Mouse (Mus musculus) CH12.LX (cell line): ENCODE results near the gene Aldh3b2. TPM values are rescaled to one million over a fixed set of nuclear protein-coding genes. Genes with fewer than 3 reads are reported as not detected.

Experiments
- DNase-seq: peaks from one replicate; pipeline ENCODE4 v3.0.0-alpha.2; 2013; ENCODE audit errors: extremely low read depth
- H3K27ac ChIP-seq: 2 replicates; pipeline ENCODE4 v1.5.1; 2012; ENCODE audit warnings: low read depth, mild to moderate bottlenecking, control low read depth, moderate library complexity; ENCODE audit not compliant: insufficient read depth
- H3K27me3 ChIP-seq: replicated peaks from 2 replicates; pipeline ENCODE3; 2012; ENCODE audit warnings: inconsistent platforms
- H3K36me3 ChIP-seq, 2 experiments: replicated peaks in 1 of 2; 2 replicates each; pipeline versions ENCODE3 to v1.6.1; 2012; ENCODE audit warnings: inconsistent platforms in 1 of 2, low read length in 1 of 2, mild to moderate bottlenecking in 1 of 2, mixed read lengths in 1 of 2, moderate library complexity in 1 of 2; ENCODE audit not compliant: control insufficient read depth in 1 of 2, insufficient read depth in 1 of 2
- H3K4me1 ChIP-seq, 2 experiments: 2 replicates each; pipeline ENCODE4 v1.6.1; 2012; ENCODE audit warnings: inconsistent platforms in 1 of 2, moderate library complexity in 1 of 2; ENCODE audit not compliant: insufficient read depth in 2 of 2, control insufficient read depth in 1 of 2
- H3K4me2 ChIP-seq: 2 replicates; pipeline ENCODE4 v1.6.1; 2012; ENCODE audit warnings: low read depth, mild to moderate bottlenecking, control low read depth; ENCODE audit not compliant: poor library complexity, insufficient read depth, severe bottlenecking
- H3K4me3 ChIP-seq, 3 experiments: fragments of 150-350 bp in 1 of 3; sonication (generic) in 1 of 3; replicated peaks in 1 of 3; 2 replicates each; pipeline versions ENCODE3 to v1.5.1; 2011 to 2012; ENCODE audit warnings: low read depth in 2 of 3, low read length in 2 of 3, mild to moderate bottlenecking in 2 of 3, moderate library complexity in 2 of 3, control low read depth in 1 of 3, improper control_type of control experiment in 1 of 3, inconsistent platforms in 1 of 3, mixed read lengths in 1 of 3; ENCODE audit not compliant: poor library complexity in 1 of 3
- H3K79me2 ChIP-seq: replicated peaks from 2 replicates; pipeline ENCODE4 v1.6.1; 2012; ENCODE audit warnings: mild to moderate bottlenecking, moderate library complexity; ENCODE audit not compliant: control insufficient read depth, poor library complexity, insufficient read depth, severe bottlenecking; ENCODE audit errors: extremely low read depth
- H3K9ac ChIP-seq: 2 replicates; pipeline ENCODE4 v1.6.1; 2012; ENCODE audit warnings: low read depth, mild to moderate bottlenecking, control low read depth, moderate library complexity; ENCODE audit not compliant: insufficient read depth
- H3K9me3 ChIP-seq: replicated peaks from 2 replicates; pipeline ENCODE3; 2012; ENCODE audit warnings: low read length, inconsistent platforms, mixed read lengths
- CHD1 ChIP-seq: IDR thresholded peaks from 2 replicates; pipeline ENCODE4 v1.6.1; 2012; ENCODE audit warnings: low read depth, low read length, improper control_type of control experiment, inconsistent platforms
- E2F4 ChIP-seq: IDR thresholded peaks from 2 replicates; pipeline ENCODE4 v1.6.1; 2011; ENCODE audit warnings: low read depth, low read length, improper control_type of control experiment; ENCODE audit not compliant: insufficient replicate concordance
- ETS1 ChIP-seq: conservative IDR thresholded peaks from 2 replicates; pipeline ENCODE4 v1.6.1; 2012; ENCODE audit warnings: low read depth, mild to moderate bottlenecking, inconsistent platforms, low read length, improper control_type of control experiment, moderate library complexity
- GABPA ChIP-seq: IDR thresholded peaks from 2 replicates; pipeline ENCODE4 v1.6.1; 2012; ENCODE audit warnings: low read depth, low read length, improper control_type of control experiment, inconsistent platforms; ENCODE audit not compliant: insufficient replicate concordance
- HCFC1 ChIP-seq: IDR thresholded peaks from 2 replicates; pipeline ENCODE4 v1.6.1; 2012; ENCODE audit warnings: low read depth, mild to moderate bottlenecking, inconsistent platforms, low read length, improper control_type of control experiment
- JUND ChIP-seq: conservative IDR thresholded peaks from 2 replicates; pipeline ENCODE4 v1.6.1; 2011; ENCODE audit warnings: low read depth, low read length, improper control_type of control experiment
- MAFK ChIP-seq: IDR thresholded peaks from 2 replicates; pipeline ENCODE4 v1.6.1; 2011; ENCODE audit warnings: low read length, improper control_type of control experiment; ENCODE audit not compliant: insufficient replicate concordance
- MAX ChIP-seq: IDR thresholded peaks from 2 replicates; pipeline ENCODE4 v1.6.1; 2011; ENCODE audit warnings: low read length, improper control_type of control experiment
- MEF2A ChIP-seq: IDR thresholded peaks from 2 replicates; pipeline ENCODE4 v1.6.1; 2014; ENCODE audit warnings: low read depth, mild to moderate bottlenecking, inconsistent platforms, low read length, improper control_type of control experiment, borderline replicate concordance
- MXI1 ChIP-seq: IDR thresholded peaks from 2 replicates; pipeline ENCODE4 v1.6.1; 2011; ENCODE audit warnings: mild to moderate bottlenecking, low read depth, low read length, improper control_type of control experiment
- MYC ChIP-seq: IDR thresholded peaks from 2 replicates; pipeline ENCODE4 v1.6.1; 2011; ENCODE audit warnings: low read depth, mild to moderate bottlenecking, improper control_type of control experiment, low read length
- NELFE ChIP-seq: IDR thresholded peaks from 2 replicates; pipeline ENCODE4 v1.6.1; 2011; ENCODE audit warnings: low read depth, low read length, improper control_type of control experiment
- POLR2A ChIP-seq: IDR thresholded peaks from 2 replicates; pipeline ENCODE4 v1.6.1; 2011; ENCODE audit warnings: low read depth, mild to moderate bottlenecking, improper control_type of control experiment, low read length
- POLR2AphosphoS2 ChIP-seq: IDR thresholded peaks from 2 replicates; pipeline ENCODE4 v1.6.1; 2011; ENCODE audit warnings: low read depth, low read length, improper control_type of control experiment
- RCOR1 ChIP-seq: conservative IDR thresholded peaks from 2 replicates; pipeline ENCODE4 v1.6.1; 2012; ENCODE audit warnings: low read depth, mild to moderate bottlenecking, inconsistent platforms, low read length, improper control_type of control experiment
- SIN3A ChIP-seq: IDR thresholded peaks from 2 replicates; pipeline ENCODE4 v1.6.1; 2012; ENCODE audit warnings: low read length, improper control_type of control experiment, inconsistent platforms
- TCF12 ChIP-seq: IDR thresholded peaks from 2 replicates; pipeline ENCODE4 v1.6.1; 2014; ENCODE audit warnings: low read depth, mild to moderate bottlenecking, inconsistent platforms, low read length, improper control_type of control experiment
- UBTF ChIP-seq: IDR thresholded peaks from 2 replicates; pipeline ENCODE4 v1.6.1; 2012; ENCODE audit warnings: low read depth, mild to moderate bottlenecking, inconsistent platforms, low read length, improper control_type of control experiment, moderate library complexity
- USF1 ChIP-seq: IDR thresholded peaks from 2 replicates; pipeline ENCODE4 v1.6.1; 2014; ENCODE audit warnings: low read depth, mild to moderate bottlenecking, inconsistent platforms, low read length, improper control_type of control experiment
- USF2 ChIP-seq: conservative IDR thresholded peaks from 2 replicates; pipeline ENCODE4 v1.6.1; 2011; ENCODE audit warnings: low read depth, low read length, improper control_type of control experiment
- ZC3H11A ChIP-seq: IDR thresholded peaks from 2 replicates; pipeline ENCODE4 v1.6.1; 2012; ENCODE audit warnings: low read depth, mild to moderate bottlenecking, inconsistent platforms, low read length, improper control_type of control experiment
- ZKSCAN1 ChIP-seq: IDR thresholded peaks from 2 replicates; pipeline ENCODE4 v1.6.1; 2012; ENCODE audit warnings: low read depth, inconsistent platforms, low read length, improper control_type of control experiment, borderline replicate concordance
- ZMIZ1 ChIP-seq: IDR thresholded peaks from 2 replicates; pipeline ENCODE4 v1.6.1; 2012; ENCODE audit warnings: low read depth, mild to moderate bottlenecking, inconsistent platforms, low read length, improper control_type of control experiment
- ZNF384 ChIP-seq: IDR thresholded peaks from 2 replicates; pipeline ENCODE4 v1.6.1; 2012; ENCODE audit warnings: low read depth, low read length, improper control_type of control experiment, inconsistent platforms
- dilution Hi-C: fragments of 300-500 bp; cut with MboI; formaldehyde crosslinking; loops from 2 replicates; pipeline ENCODE4 v1.14.3; 2020; ENCODE audit warnings: low sequenced_read_pairs; ENCODE audit not compliant: extremely low pct_unique_long_range_greater_than_20kb, extremely low pct_ligation_motif_present
- in situ Hi-C: fragments of 300-500 bp; cut with MboI; formaldehyde crosslinking; loops from 3 replicates; pipeline ENCODE4 v1.14.3; 2019; ENCODE audit warnings: low sequenced_read_pairs, low pct_ligation_motif_present, low pct_unique_long_range_greater_than_20kb, mixed read lengths
- polyA plus RNA-seq: library from polyadenylated mRNA; unstranded; fragments of >175 nt; gene quantifications from 2 replicates; pipeline ENCODE4 v1.2.1, GENCODE M21; 2012; ENCODE audit warnings: low read depth; ENCODE audit not compliant: insufficient read length
- total RNA-seq, 2 experiments: library from RNA; depleted of rRNA; stranded (reverse); fragments of 300-350 nt in 1 of 2; fragments of >200 nt in 1 of 2; gene quantifications; 2 replicates each; pipeline ENCODE4 v1.2.3; 2012 to 2014

Aldh3b2 gene
- total and polyA plus RNA-seq, 3 experiments, result not detected

DNA sequence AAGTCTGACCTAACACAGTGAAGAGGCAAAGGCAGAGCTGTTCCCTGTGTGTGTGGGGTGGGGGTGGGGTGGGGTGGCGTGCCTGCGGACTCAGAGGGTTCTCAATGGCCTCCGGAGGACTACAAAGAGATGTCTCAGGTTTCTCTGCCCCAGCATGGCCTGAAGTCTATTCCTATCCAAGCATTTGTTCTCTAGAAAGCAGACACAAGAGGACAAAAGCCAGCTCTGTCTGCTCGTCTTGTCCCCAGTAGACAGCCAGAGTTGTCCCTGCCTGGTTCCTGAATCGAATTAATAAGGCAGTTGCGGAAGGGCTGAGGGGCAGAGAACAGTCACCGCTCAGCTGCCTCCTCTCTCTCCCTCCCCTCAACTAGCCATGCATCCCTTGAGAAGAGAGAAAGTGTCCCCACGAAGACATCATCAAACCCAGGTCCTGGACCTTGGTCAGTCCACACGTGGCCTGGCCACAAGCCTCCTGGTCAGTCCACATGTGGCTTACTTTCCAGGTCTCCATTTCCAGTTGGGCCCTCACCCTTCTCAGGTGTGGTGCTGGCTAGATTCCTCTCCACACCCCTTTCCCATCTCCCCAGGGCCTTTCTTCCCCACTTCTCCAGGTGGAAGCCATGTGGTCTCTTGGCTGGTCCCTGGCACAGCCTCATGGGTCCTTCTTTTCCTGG is 11.5 kb downstream of the Aldh3b2 start:
- no peak overlapping the region for H3K9ac ChIP-seq
- in situ Hi-C loops (no loop called here), dilution Hi-C loops (no loop called here)
- H3K4me3 ChIP-seq, result no peak overlapping the region
- peaks cover 4% of the 10 kb centered on the region for H3K9me3 ChIP-seq
- H3K4me2 ChIP-seq, result no peak overlapping the region
- DNase-seq, result no peak
- peaks cover 37% of the 10 kb centered on the region for H3K27me3 ChIP-seq
- no peaks in the 10 kb centered on the region for H3K79me2 ChIP-seq
- H3K36me3 ChIP-seq, result no peaks in the 10 kb centered on the region
- H3K4me1 ChIP-seq, result peaks cover 0 to 18% of the 10 kb centered on the region in 2 experiments; a peak in 2 of 4 replicates
- no peak overlapping the region for H3K27ac ChIP-seq
- TF ChIP-seq GABPA, result no peak
- no peak for TF ChIP-seq USF1
- no peak for TF ChIP-seq POLR2A
- no peak for TF ChIP-seq JUND
- TF ChIP-seq ZKSCAN1, result no peak
- no peak for TF ChIP-seq ZC3H11A
- TF ChIP-seq MYC, result no peak
- TF ChIP-seq MAX, result no peak
- TF ChIP-seq ETS1, result no peak
- no peak for TF ChIP-seq ZMIZ1
- no peak for TF ChIP-seq ZNF384
- TF ChIP-seq RCOR1, result no peak
- no peak for TF ChIP-seq MAFK
- no peak for TF ChIP-seq HCFC1
- TF ChIP-seq TCF12, result no peak
- TF ChIP-seq UBTF, result no peak
- no peak for TF ChIP-seq MXI1
- no peak for TF ChIP-seq POLR2AphosphoS2
- TF ChIP-seq USF2, result no peak

DNA sequence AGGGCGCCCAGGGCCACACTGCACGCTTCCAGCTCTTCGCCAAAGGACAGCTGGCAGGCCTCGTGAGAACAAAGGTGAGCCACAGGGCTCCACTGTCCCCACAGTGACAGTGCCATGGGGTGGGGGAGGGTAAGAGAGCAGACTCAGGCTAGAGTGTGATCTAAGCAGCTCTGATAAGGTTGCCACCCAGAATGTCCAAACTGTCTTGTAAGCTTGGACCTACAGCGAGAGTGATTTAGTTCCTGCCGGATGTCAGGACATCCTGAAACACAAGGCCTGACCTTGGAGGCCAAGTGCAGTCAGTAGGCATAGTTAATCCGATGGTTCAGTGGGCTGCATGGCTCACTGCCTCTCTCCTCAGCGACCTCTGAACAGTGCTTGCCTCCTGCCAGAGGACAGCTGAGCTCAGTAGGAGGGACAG is 13.1 kb downstream of the Aldh3b2 start:
- in situ Hi-C loops, result no loop called here

More for the DNA sequence above, 13.1 kb downstream of the Aldh3b2 start:
- Histone ChIP-seq H3K4me1 (peaks cover 0 to 15% of the 10 kb centered on the region in 2 experiments; a peak in 2 of 4 replicates), H3K79me2 (no peaks in the 10 kb centered on the region), H3K9me3 (peaks cover 7% of the 10 kb centered on the region), H3K4me3 (no peak overlapping the region), H3K9ac (no peak overlapping the region), H3K27me3 (peaks cover 37% of the 10 kb centered on the region), H3K36me3 (no peaks in the 10 kb centered on the region), H3K27ac (no peak overlapping the region), H3K4me2 (no peak overlapping the region)
- DNase-seq, result no peak
- TF ChIP-seq CHD1 (no peak), MEF2A (no peak), HCFC1 (no peak), NELFE (no peak), E2F4 (no peak), ZC3H11A (no peak), SIN3A (no peak), TCF12 (no peak), JUND (no peak)
- dilution Hi-C loops, result no loop called here
